Comparison of ENCODE assay signal across 23 mouse cellular contexts in genomic region chr5:131658822-131659515, GRCm38 (mm10).
DNase-seq lines count a peak whose midpoint lies in the region; ATAC-seq and TF ChIP-seq lines count a peak whose summit lies in the region.
"Had no signal": no experiment of that assay in that cellular context is flagged by ENCODE, and none has a peak within 500 bp of the region (broad histone marks: within the 10 kb centered on the region; RNA-seq: fewer than 3 reads in every experiment).

No protein-coding gene starts in this region.

- no peak overlapping the region for H3K9ac ChIP-seq in forebrain, embryonic 14.5 days (ENCODE audit: low read length)
- H3K9ac ChIP-seq in forebrain, embryonic 15.5 days (replicated peaks) = no peak overlapping the region
- H3K9ac ChIP-seq in midbrain, postnatal 0 days (replicated peaks; ENCODE audit: low read length, poor library complexity, severe bottlenecking) = no peak overlapping the region
- H3K9ac ChIP-seq: limb, embryonic 15.5 days; liver, embryonic 15.5 days; stomach, embryonic 15.5 days had no signal

- H3K9me3 ChIP-seq in forebrain, embryonic 14.5 days (replicated peaks; ENCODE audit: control insufficient read depth, low read length) = no peaks in the 10 kb centered on the region; the same call in 1 of the 2 replicates
- H3K9me3 ChIP-seq in forebrain, embryonic 15.5 days = no peaks in the 10 kb centered on the region
- no peaks in the 10 kb centered on the region for H3K9me3 ChIP-seq in limb, embryonic 10.5 days (replicated peaks)
- H3K9me3 ChIP-seq in midbrain, postnatal 0 days (ENCODE audit: low read length) = no peaks in the 10 kb centered on the region
- H3K9me3 ChIP-seq: heart, embryonic 10.5 days; limb, embryonic 15.5 days; liver, embryonic 15.5 days; stomach, embryonic 15.5 days had no signal

- no peaks in the 10 kb centered on the region for H3K27me3 ChIP-seq in forebrain, embryonic 14.5 days (replicated peaks; ENCODE audit: control insufficient read depth, insufficient read depth, low read length)
- H3K27me3 ChIP-seq in forebrain, embryonic 15.5 days = no peaks in the 10 kb centered on the region
- H3K27me3 ChIP-seq in limb, embryonic 10.5 days (ENCODE audit: low read depth, poor library complexity, severe bottlenecking) = no peaks in the 10 kb centered on the region
- H3K27me3 ChIP-seq in midbrain, postnatal 0 days (ENCODE audit: insufficient read depth, low read length) = no peaks in the 10 kb centered on the region
- H3K27me3 ChIP-seq: limb, embryonic 15.5 days; liver, embryonic 15.5 days; stomach, embryonic 15.5 days had no signal

- H3K4me1 ChIP-seq in forebrain, embryonic 14.5 days (ENCODE audit: control insufficient read depth, insufficient read depth, low read length) = peaks cover 4% of the 10 kb centered on the region; the same call in 1 of the 2 replicates
- H3K4me1 ChIP-seq in forebrain, embryonic 15.5 days = peaks cover 11% of the 10 kb centered on the region
- H3K4me1 ChIP-seq in limb, embryonic 10.5 days = peaks cover 22% of the 10 kb centered on the region
- 0 out of 2 replicates have a peak, but pooled peaks cover 3% of the 10 kb centered on the region for H3K4me1 ChIP-seq in midbrain, postnatal 0 days (ENCODE audit: insufficient read depth, low read length)
- H3K4me1 ChIP-seq: liver, embryonic 15.5 days; stomach, embryonic 15.5 days had no signal

- no peak for TF ChIP-seq POLR2A in brain, embryonic 14.5 days (IDR thresholded peaks at IDR 0.05; ENCODE audit: borderline replicate concordance, extremely low read depth, insufficient read depth, insufficient read length, poor library complexity, severe bottlenecking)

- TF ChIP-seq CTCF in brain, embryonic 14.5 days (IDR thresholded peaks at IDR 0.05; ENCODE audit: borderline replicate concordance, extremely low read depth, insufficient read depth, insufficient read length) = no peak
- no peak for TF ChIP-seq CTCF in midbrain, postnatal 0 days (IDR thresholded peaks at IDR 0.05)

- H3K4me3 ChIP-seq in forebrain, embryonic 14.5 days (ENCODE audit: low read depth, low read length) = no peak overlapping the region
- no peak overlapping the region for H3K4me3 ChIP-seq in forebrain, embryonic 15.5 days
- no peak overlapping the region for H3K4me3 ChIP-seq in limb, embryonic 10.5 days
- H3K4me3 ChIP-seq in midbrain, postnatal 0 days (ENCODE audit: low read depth, low read length) = no peak overlapping the region
- H3K4me3 ChIP-seq: heart, embryonic 10.5 days; limb, embryonic 15.5 days; liver, embryonic 15.5 days; stomach, embryonic 15.5 days had no signal

- DNase-seq in forebrain, embryonic 14.5 days (ENCODE audit: low spot score) = no peak
- DNase-seq in brain, embryonic 14.5 days (ENCODE audit: low read depth) = peak; percentile 73
- no peak for DNase-seq in limb, embryonic 10.5 days (ENCODE audit: low spot score)
- DNase-seq in midbrain, postnatal 0 days (ENCODE audit: low spot score) = peak; percentile 37
- DNase-seq in spleen, postnatal 10 days (ENCODE audit: low spot score in 2 of 2) = no peak
- DNase-seq in cerebellum, adult 11-12 months = no peak
- DNase-seq in ovary, adult 18-20 months (ENCODE audit: low spot score) = no peak
- DNase-seq: adrenal gland, postnatal 14 days; cerebellum, adult 2 months; cerebellum, postnatal 36 days; heart, postnatal 10 days; kidney, adult 2 months; kidney, postnatal 10 days; right cerebral cortex, postnatal 25 days; thymus, adult 2 months had no signal

- WGBS in forebrain, embryonic 14.5 days = 66% methylated on average over 19 of the region's 19 CpGs
- WGBS in forebrain, embryonic 15.5 days = 56% methylated on average over 19 of the region's 19 CpGs
- 88% methylated on average over 19 of the region's 19 CpGs for WGBS in limb, embryonic 10.5 days
- 53% methylated on average over 19 of the region's 19 CpGs for WGBS in midbrain, postnatal 0 days

- no peak overlapping the region for H3K4me2 ChIP-seq in forebrain, embryonic 14.5 days (ENCODE audit: low read length)
- H3K4me2 ChIP-seq in forebrain, embryonic 15.5 days (replicated peaks) = no peak overlapping the region
- H3K4me2 ChIP-seq in midbrain, postnatal 0 days (ENCODE audit: low read depth, low read length, poor library complexity, severe bottlenecking) = no peak overlapping the region
- H3K4me2 ChIP-seq: limb, embryonic 15.5 days; liver, embryonic 15.5 days; stomach, embryonic 15.5 days had no signal

- H3K36me3 ChIP-seq in forebrain, embryonic 14.5 days (ENCODE audit: control insufficient read depth, insufficient read depth, low read length) = no peaks in the 10 kb centered on the region
- H3K36me3 ChIP-seq in forebrain, embryonic 15.5 days = no peaks in the 10 kb centered on the region
- H3K36me3 ChIP-seq in limb, embryonic 10.5 days = 0 out of 2 replicates have a peak, but pooled peaks cover 3% of the 10 kb centered on the region
- no peaks in the 10 kb centered on the region for H3K36me3 ChIP-seq in midbrain, postnatal 0 days (ENCODE audit: insufficient read depth, low read length)
- H3K36me3 ChIP-seq: G1E; heart, embryonic 10.5 days; limb, embryonic 15.5 days; liver, embryonic 15.5 days; stomach, embryonic 15.5 days had no signal

- peak overlapping the region; percentile 55 for H3K27ac ChIP-seq in forebrain, embryonic 14.5 days (ENCODE audit: low read depth, low read length)
- H3K27ac ChIP-seq in forebrain, embryonic 15.5 days (replicated peaks) = no peak overlapping the region
- H3K27ac ChIP-seq in limb, embryonic 10.5 days = 0 out of 2 replicates have a peak overlapping the region, but pooled peaks have one; percentile 14
- no peak overlapping the region for H3K27ac ChIP-seq in midbrain, postnatal 0 days (ENCODE audit: low read depth, low read length)
- H3K27ac ChIP-seq: heart, embryonic 10.5 days; limb, embryonic 15.5 days; liver, embryonic 15.5 days; macrophage; stomach, embryonic 15.5 days had no signal

- no peak for ATAC-seq in forebrain, embryonic 14.5 days
- ATAC-seq in forebrain, embryonic 15.5 days (replicated peaks) = no peak
- ATAC-seq in midbrain, postnatal 0 days (ENCODE audit: low FRiP score) = no peak
- ATAC-seq: activated CD4-positive, CD25-positive, alpha-beta regulatory T cell, adult 4 months had no signal

Comparison
In these comparisons a context has a peak if more than half of its experiments do, and no peak if none do; other contexts are left out.
1. H3K27ac ChIP-seq: peak in forebrain, embryonic 14.5 days (single experiment) and limb, embryonic 10.5 days (single experiment); none in forebrain, embryonic 15.5 days (single experiment) and midbrain, postnatal 0 days (single experiment).
2. DNase-seq: peak in brain, embryonic 14.5 days (single experiment) and midbrain, postnatal 0 days (single experiment); none in forebrain, embryonic 14.5 days (single experiment), limb, embryonic 10.5 days (single experiment), spleen, postnatal 10 days (0 of 2), cerebellum, adult 11-12 months (single experiment) and ovary, adult 18-20 months (single experiment).